Mouse (Mus musculus) cortical plate, adult 2 months (tissue): Measurements from ENCODE around the gene Eef1e1. TPM values are rescaled to one million over a fixed set of nuclear protein-coding genes. Genes with fewer than 3 reads are reported as not detected.
"Not testable (repeated sequence)": the region's sequence is repeated elsewhere in the genome, so short reads cannot be mapped to it uniquely, and the experiment has no call there.

ENCODE experiments used
- H3K27ac ChIP-seq: fragments of 200-500 bp; 2 replicates; pipeline ENCODE4 v1.5.1; 2012; ENCODE audit warnings: low read length, control low read depth, inconsistent platforms; ENCODE audit not compliant: insufficient read depth
- H3K4me1 ChIP-seq: fragments of 200-500 bp; 2 replicates; pipeline ENCODE4 v1.6.1; 2011; ENCODE audit warnings: low read length; ENCODE audit not compliant: control insufficient read depth, insufficient read depth
- H3K4me3 ChIP-seq: fragments of 200-500 bp; 2 replicates; pipeline ENCODE4 v1.5.1; 2011; ENCODE audit warnings: mild to moderate bottlenecking, low read length, control low read depth; ENCODE audit not compliant: insufficient read depth
- CTCF ChIP-seq: fragments of 200-500 bp; IDR thresholded peaks from 2 replicates; pipeline ENCODE4 v1.5.1; 2011; ENCODE audit warnings: mild to moderate bottlenecking, control low read depth, low read length; ENCODE audit not compliant: insufficient read depth; ENCODE audit errors: extremely low read depth
- POLR2A ChIP-seq: fragments of 200-500 bp; IDR thresholded peaks from 2 replicates; pipeline ENCODE4 v1.6.1; 2011; ENCODE audit warnings: mild to moderate bottlenecking, low read length, control low read depth; ENCODE audit not compliant: insufficient read depth; ENCODE audit errors: extremely low read depth
- polyA plus RNA-seq: library from polyadenylated mRNA; depleted of rRNA; stranded (reverse); fragments of >200 nt; gene quantifications from 2 replicates; pipeline ENCODE4 v1.2.3, GENCODE M21; 2012; rRNA removed

The Eef1e1 gene
- 13.8 and 17.5 TPM in 2 replicates for polyA plus RNA-seq

DNA sequence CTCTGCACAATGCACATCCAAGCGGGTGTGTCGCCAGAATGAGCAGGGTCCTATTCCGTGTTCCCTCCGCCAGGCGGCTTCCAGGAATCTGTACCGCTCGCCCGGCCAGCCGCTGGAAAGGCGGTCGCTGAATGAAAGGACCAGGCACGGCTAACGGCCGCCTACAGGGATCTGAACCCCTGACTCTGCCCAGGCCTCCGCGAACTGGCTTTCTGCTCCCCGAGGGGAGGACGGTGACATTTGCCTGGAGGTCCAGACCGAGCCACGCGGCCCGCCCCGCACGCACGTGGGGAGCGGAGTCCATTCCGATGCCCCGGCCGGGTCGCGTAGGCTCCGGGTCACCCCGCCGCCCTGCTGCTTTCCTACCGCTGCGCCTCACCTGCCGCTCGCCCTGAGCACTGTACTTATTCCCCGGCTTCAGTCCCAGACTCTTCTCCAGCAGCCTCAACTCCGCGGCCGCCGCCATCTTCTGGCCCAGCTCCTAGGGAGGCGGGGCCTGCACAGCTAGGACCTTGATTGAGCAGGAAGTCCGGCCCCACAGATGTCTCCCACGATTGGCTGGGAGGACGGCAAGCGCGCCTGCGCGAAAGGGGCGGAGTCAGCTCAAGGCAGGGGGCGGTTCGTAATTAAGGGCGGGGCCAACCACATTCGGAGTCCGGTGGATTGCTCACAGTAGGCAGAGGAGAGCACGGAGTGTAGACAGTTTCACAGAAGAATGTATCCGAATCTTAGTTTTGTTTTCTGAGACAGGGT lies at the start of gene Eef1e1:
Gene Eef1e1 (minus strand): TSS at position 531 of the 753 bp plus-strand sequence.
- Histone ChIP-seq H3K27ac (0 out of 2 replicates have a peak within 1 kb of the TSS, but pooled peaks have one; percentile 22), H3K4me3 (peak within 1 kb of the TSS; percentile 81), H3K4me1 (peaks cover 2% of the 10 kb centered on the region; the same call in 1 of the 2 replicates)
- TF ChIP-seq CTCF (peak; percentile 40), POLR2A (peak; percentile 69)

DNA sequence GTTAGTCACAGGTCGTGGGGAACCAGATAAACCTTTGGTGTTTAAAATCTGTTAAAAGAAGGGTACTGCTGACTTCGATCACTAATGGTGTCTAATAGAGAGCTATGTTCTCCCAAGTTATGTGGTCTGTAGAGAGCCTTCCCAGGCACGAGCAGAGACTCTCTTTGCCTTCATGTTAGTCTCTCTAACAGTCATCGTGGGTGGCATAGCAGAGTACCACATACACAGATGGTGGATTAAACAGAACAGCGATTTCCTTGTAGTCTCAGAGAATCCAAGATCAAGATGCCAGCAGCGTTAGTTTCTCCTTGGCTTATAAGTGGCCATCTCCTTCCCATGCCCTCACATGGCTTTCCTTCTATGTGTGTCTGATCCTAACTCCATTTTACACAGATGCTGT lies 32.0 kb upstream of the Eef1e1 start:
- Histone ChIP-seq H3K4me3 (no peak overlapping the region), H3K4me1 (no peaks in the 10 kb centered on the region), H3K27ac (no peak overlapping the region)
- no peak for TF ChIP-seq POLR2A

DNA sequence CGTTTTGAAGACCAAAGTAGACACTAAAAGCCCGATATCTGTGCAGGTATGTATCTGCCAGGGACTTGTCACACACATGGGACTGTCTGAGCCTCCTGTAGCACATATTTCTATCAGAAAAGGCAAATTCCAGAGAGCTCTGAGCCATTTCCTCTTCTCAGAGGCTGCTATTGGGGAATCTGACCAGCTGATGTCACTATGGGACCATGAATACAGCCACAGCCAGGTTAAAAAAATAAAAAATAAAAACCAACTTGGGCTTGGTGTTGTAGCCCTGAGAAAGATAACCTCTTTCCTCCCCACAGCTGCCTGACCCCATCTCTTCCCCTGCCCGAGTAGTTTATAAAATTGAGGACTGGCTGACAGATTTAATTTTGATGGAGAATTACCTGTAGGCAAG lies 31.2 kb upstream of the Eef1e1 start:
- TF ChIP-seq CTCF, result peak; percentile 50; the same call in 1 of the 2 replicates
- no peak for TF ChIP-seq POLR2A
- Histone ChIP-seq H3K4me3 (no peak overlapping the region), H3K4me1 (no peaks in the 10 kb centered on the region), H3K27ac (no peak overlapping the region)

DNA sequence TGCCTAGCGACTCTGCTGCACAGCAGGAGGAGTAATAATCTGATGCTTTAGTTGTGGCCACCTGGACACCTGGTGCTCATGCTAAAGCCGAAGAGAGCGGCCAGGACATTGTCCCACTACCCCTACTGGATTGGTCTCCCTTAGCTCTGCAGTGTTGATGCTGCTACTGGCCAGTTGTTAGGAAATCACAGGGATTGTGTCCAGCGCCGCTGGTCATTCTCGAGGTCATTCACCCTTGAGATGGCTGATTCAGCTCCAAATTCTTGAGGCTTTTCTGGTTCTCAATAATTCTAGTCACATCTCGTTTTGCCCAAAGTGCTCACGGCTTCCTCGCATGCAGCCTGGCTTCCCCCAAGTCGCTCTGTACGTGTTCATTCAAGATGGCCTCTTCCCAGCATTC lies 29.9 kb upstream of the Eef1e1 start:
- H3K27ac ChIP-seq, result no peak overlapping the region
- TF ChIP-seq CTCF (no peak), POLR2A (no peak)
- no peak overlapping the region for H3K4me3 ChIP-seq
- no peaks in the 10 kb centered on the region for H3K4me1 ChIP-seq

DNA sequence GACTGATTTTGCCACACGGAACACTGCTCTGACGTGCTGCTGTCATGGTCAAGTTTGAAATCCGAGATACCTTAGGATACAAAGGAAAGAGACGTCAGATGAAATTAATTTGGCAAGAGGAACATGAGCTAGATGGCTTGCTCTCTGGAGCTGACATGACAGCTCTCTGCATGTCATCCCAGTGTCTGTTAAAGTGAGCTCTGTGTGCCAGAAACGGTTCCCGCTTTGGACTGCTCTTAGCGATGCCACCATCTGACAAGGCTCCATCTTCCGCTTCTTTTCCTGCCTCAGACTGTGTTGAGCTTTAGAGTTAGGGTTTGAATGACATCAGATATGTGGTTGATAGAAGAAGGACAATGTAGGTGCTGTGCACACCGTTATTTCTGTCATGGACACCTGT lies 13.5 kb upstream of the Eef1e1 start:
- H3K27ac ChIP-seq, result no peak overlapping the region

DNA sequence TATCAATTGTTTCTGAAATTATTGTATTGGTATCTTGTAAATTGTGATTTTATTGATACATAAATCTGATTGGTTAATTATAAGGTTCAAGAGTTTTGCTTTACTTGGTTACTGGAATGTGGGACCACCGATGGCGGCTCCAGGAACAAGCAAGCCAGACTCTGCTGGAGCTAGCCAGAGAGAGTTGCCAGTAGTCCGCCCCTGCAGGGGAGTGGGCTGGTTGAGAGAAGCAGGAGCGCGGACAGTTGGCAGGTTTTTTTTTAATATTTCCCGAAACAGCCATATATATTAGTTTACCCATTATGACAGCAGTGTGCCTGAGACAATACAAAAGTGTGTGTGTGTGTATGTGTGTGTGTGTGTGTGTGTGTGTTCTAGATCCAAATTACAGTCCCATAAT lies 12.6 kb upstream of the Eef1e1 start:
- not testable (repeated sequence) for H3K4me3 ChIP-seq, H3K4me1 ChIP-seq

More for the DNA sequence above, 13.5 kb upstream of the Eef1e1 start:
- H3K4me3 ChIP-seq, result no peak overlapping the region
- H3K4me1 ChIP-seq, result no peaks in the 10 kb centered on the region
- TF ChIP-seq POLR2A (no peak), CTCF (no peak)

DNA sequence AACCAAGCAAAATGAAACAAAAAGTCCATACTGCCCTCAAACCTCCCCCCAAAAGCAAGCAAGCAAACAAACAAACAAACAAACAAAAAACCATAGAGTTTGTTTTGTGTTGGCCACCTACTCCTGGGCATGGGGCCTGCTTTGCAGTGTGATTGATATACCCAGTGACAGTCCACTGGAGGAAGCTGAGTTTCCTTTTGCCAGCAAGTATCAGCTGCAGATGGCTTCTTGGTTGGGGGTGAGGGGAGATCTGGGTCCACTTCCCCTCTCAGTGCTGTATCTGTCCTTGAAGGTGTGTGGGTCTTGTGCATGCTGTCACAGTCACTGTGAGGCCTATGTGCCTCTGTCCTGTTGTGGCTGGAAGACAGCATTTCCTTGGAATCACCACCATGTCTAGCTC lies 11.2 kb upstream of the Eef1e1 start:
- H3K4me3 ChIP-seq, result no peak overlapping the region
- no peak for TF ChIP-seq POLR2A
- no peaks in the 10 kb centered on the region for H3K4me1 ChIP-seq
- no peak overlapping the region for H3K27ac ChIP-seq

More for the DNA sequence above, 12.6 kb upstream of the Eef1e1 start:
- not testable (repeated sequence) for H3K27ac ChIP-seq

DNA sequence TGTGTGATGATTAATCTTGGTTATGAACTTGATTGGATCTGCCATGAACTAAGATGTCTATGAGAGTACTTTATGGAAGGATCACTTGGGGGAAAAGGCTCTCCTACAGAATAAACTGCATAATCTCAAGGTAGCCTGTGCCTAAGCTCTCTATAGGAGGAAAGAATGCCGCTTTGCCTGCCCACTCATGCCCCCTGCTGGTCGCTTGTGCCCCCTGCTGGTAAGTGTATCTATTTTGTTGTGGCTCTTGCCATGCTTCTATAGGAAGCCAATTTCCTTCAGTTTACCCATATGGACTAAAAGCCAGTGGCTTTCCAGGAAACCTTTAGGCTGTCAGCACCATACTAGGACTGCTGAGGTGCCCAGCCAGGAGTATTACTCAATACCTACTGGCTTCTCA lies 9.7 kb upstream of the Eef1e1 start:
- Histone ChIP-seq H3K4me3 (no peak overlapping the region), H3K4me1 (no peaks in the 10 kb centered on the region), H3K27ac (no peak overlapping the region)
- TF ChIP-seq CTCF (0 out of 2 replicates have a peak, but pooled peaks have one; percentile 27), POLR2A (no peak)

DNA sequence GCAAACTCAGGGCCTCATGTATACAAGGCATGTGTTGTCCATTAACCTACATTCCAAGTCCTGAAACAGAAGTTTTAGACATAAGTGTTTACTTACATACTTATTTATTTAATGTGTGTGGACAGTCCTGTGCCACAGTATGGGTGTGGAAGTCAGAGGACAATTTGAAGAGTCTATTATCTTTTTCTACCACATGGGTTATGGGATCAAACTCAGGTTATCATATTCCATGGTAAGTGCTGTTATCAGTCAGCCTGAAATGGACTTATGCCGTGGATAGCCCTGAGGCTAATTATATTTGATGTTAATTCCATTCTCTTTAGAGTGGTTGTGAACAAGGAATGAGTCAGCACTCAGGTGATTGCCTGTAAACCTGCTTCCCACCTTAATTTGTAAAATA lies 5.9 kb upstream of the Eef1e1 start:
- Histone ChIP-seq H3K4me3 (no peak overlapping the region), H3K4me1 (no peaks in the 10 kb centered on the region), H3K27ac (no peak overlapping the region)
- TF ChIP-seq CTCF, result no peak
- TF ChIP-seq POLR2A, result no peak

DNA sequence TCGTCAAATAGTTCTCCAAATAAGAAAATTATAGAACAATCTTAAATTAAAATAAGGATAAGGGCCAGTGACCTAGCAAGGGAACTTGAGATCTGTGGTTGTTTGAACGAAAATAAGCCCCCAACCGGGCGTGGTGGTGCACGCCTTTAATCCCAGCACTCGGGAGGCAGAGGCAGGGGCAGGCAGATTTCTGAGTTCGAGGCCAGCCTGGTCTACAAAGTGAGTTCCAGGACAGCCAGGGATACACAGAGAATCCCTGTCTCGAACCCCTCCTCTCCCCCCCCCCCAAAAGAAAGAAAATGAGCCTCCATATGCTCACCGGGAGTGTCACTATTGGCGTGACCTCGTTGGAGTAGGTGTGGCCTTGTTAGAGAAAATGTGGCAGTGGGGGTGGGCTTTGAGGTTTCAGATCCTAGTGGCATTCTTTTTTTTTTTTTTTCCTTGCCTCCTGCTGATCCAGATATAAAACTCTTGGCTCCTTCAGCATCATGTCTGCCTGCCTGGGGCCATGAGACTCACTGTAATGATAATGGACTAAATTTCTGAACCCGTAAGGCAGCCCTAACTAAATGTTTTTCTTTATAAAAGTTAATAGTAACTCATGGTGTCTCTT lies 772 bp upstream of the Eef1e1 start:
- TF ChIP-seq CTCF, result no peak
- no peak for TF ChIP-seq POLR2A
- Histone ChIP-seq H3K4me1 (peaks cover 2% of the 10 kb centered on the region; the same call in 1 of the 2 replicates), H3K27ac (no peak overlapping the region), H3K4me3 (no peak overlapping the region)
